ENCODE assay signal across 16 mouse cellular contexts in the genomic region with DNA sequence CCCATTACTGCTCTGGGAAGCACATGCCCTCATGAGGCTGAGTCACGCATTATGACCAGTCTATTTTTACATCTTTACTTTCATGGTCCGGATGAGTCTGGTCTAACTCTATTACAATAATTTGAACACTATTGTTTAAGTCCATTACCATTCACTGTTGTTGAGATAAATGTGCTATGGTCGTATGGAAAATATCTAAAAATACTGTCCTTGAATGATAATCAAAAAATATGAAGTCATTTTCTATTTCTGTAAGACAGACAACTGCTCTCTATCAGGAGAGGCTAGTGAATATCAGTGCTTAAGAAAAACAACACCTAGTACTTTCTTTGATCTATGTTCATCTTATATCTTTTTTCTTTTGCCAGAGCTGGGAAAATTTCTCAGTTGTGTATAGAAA.
"Had no signal": no experiment of that assay in that cellular context is flagged by ENCODE, and none has a peak within 500 bp of the region (broad histone marks: within the 10 kb centered on the region; RNA-seq: fewer than 3 reads in every experiment).

No protein-coding gene starts in this region.

- H3K4me3 ChIP-seq: midbrain, embryonic 10.5 days; midbrain, embryonic 13.5 days; midbrain, embryonic 15.5 days; neural tube, embryonic 12.5 days had no signal

- H3K9ac ChIP-seq: lung, embryonic 14.5 days; midbrain, embryonic 13.5 days; midbrain, embryonic 15.5 days; neural tube, embryonic 12.5 days had no signal

- H3K36me3 ChIP-seq: midbrain, embryonic 10.5 days; midbrain, embryonic 13.5 days; midbrain, embryonic 15.5 days; neural tube, embryonic 12.5 days had no signal

- H3K9me3 ChIP-seq: midbrain, embryonic 10.5 days; midbrain, embryonic 13.5 days; midbrain, embryonic 15.5 days; neural tube, embryonic 12.5 days had no signal

- H3K27me3 ChIP-seq: midbrain, embryonic 13.5 days; midbrain, embryonic 15.5 days; neural tube, embryonic 12.5 days had no signal

- DNase-seq: lung, adult 18-20 months; lung, embryonic 14.5 days; lung, postnatal 10 days; lung, postnatal 4 days; retina, postnatal 1 day; right cerebral cortex, adult 18-20 months; right cerebral cortex, postnatal 25 days; right cerebral cortex, postnatal 4 days; spleen, adult 18-20 months; thymus, adult 18-20 months; thymus, postnatal 14 days; thymus, postnatal 36 days had no signal

- H3K27ac ChIP-seq: midbrain, embryonic 10.5 days; midbrain, embryonic 13.5 days; midbrain, embryonic 15.5 days; neural tube, embryonic 12.5 days had no signal

- ATAC-seq: midbrain, embryonic 13.5 days; midbrain, embryonic 15.5 days had no signal

- H3K4me1 ChIP-seq: midbrain, embryonic 10.5 days; midbrain, embryonic 13.5 days; midbrain, embryonic 15.5 days; neural tube, embryonic 12.5 days had no signal

- H3K4me2 ChIP-seq: lung, embryonic 14.5 days; midbrain, embryonic 13.5 days; midbrain, embryonic 15.5 days; neural tube, embryonic 12.5 days had no signal
